Mouse (Mus musculus) midbrain, embryonic 15.5 days (tissue): ENCODE data around the gene Arid4a. TPM values are rescaled to one million over a fixed set of nuclear protein-coding genes. Genes with fewer than 3 reads are reported as not detected.

Experiments
- ATAC-seq: fragments of 200-750 bp; cut with Nextera tagmentation; replicated peaks from 2 replicates; pipeline ENCODE4 v1.8.0; 2017; ENCODE audit warnings: moderate TSS enrichment
- H3K27ac ChIP-seq: fragments of 300-500 bp; sonication (generic); 2 replicates; pipeline ENCODE4 v1.5.1; 2015; ENCODE audit warnings: mild to moderate bottlenecking, inconsistent platforms
- H3K27me3 ChIP-seq: fragments of 300-500 bp; sonication (generic); replicated peaks from 2 replicates; pipeline ENCODE4 v1.6.1; 2015; ENCODE audit warnings: inconsistent platforms
- H3K36me3 ChIP-seq: fragments of 300-500 bp; sonication (generic); replicated peaks from 2 replicates; pipeline ENCODE4 v1.6.1; 2015; ENCODE audit warnings: inconsistent platforms
- H3K4me1 ChIP-seq: fragments of 300-500 bp; sonication (generic); 2 replicates; pipeline ENCODE4 v1.6.1; 2015; ENCODE audit warnings: inconsistent platforms
- H3K4me2 ChIP-seq: fragments of 300-500 bp; sonication (generic); 2 replicates; pipeline ENCODE4 v1.6.1; 2015; ENCODE audit warnings: inconsistent platforms, mild to moderate bottlenecking, moderate library complexity
- H3K4me3 ChIP-seq: fragments of 300-500 bp; sonication (generic); 2 replicates; pipeline ENCODE4 v1.5.1; 2015; ENCODE audit warnings: mild to moderate bottlenecking, inconsistent platforms
- H3K9ac ChIP-seq: fragments of 300-500 bp; sonication (generic); 2 replicates; pipeline ENCODE4 v1.6.1; 2015; ENCODE audit warnings: mild to moderate bottlenecking, inconsistent platforms
- H3K9me3 ChIP-seq: fragments of 300-500 bp; sonication (generic); 2 replicates; pipeline ENCODE4 v1.6.1; 2016; ENCODE audit warnings: inconsistent platforms
- WGBS: fragments of 180-500 bp; shearing (Covaris S2); methylation state at CpG from one replicate; pipeline ENCODE4 v1.1.7; 2015; ENCODE audit warnings: mixed read lengths; 5-methylcytosine and 5-hydroxymethylcytosine counted together
- polyA plus RNA-seq: library from polyadenylated mRNA; unstranded; fragments of >200 nt; fragmentation: Nextera tagmentation; extraction: Ambion mirVana; gene quantifications from 2 replicates; pipeline ENCODE4 v1.2.1, GENCODE M21; 2015

Arid4a gene
- polyA plus RNA-seq, 1 experiment from 2014 or later = 45.3 TPM

DNA sequence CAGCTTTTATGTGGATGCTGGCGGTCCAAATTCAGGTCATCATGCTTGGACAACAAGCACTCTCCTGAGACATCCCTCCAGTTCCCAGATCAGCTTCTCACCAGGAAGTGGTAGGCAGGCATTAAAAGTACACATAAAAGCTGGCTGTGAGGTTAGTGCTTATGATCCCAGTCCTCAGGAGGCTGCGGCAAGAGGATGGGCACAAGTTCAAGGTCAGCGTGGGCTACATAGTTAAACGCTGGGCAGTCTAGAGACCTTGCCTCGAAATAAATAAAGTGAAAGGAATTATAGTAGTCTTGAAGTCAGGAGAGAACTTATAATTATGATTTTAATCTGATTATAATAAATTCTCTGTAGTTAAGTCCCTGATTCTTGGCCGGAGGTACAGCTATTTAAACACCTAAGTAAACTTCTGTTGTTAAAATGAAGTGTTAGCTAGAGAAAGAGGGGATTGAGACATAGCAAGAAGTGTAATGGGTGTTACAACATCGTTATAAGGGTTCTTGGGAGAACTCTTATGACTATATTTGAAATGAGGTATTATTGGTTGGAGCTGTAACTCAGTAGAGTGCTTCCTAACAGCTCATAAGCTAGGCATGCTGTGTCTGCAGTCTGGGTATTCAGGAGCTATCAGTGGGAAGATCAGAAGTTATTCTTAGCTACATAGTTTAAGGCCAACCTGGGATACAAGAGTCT, 30.8 kb upstream of the Arid4a start:
- H3K9me3 ChIP-seq = no peaks in the 10 kb centered on the region
- no peak overlapping the region for H3K9ac ChIP-seq
- no peak for ATAC-seq
- WGBS = 92% methylated on average over 7 of the region's 7 CpGs
- no peak overlapping the region for H3K27ac ChIP-seq
- H3K4me3 ChIP-seq = no peak overlapping the region
- no peaks in the 10 kb centered on the region for H3K27me3 ChIP-seq
- H3K4me2 ChIP-seq = no peak overlapping the region
- peaks cover 42% of the 10 kb centered on the region for H3K36me3 ChIP-seq
- H3K4me1 ChIP-seq = no peaks in the 10 kb centered on the region

GRCm38 (mm10) chr12:70997225-70997624, 18.6 kb upstream of the Arid4a start:
- no peak overlapping the region for H3K27ac ChIP-seq
- no peaks in the 10 kb centered on the region for H3K4me1 ChIP-seq
- no peaks in the 10 kb centered on the region for H3K27me3 ChIP-seq
- no peak overlapping the region for H3K4me3 ChIP-seq
- WGBS = 90% methylated on average over 5 of the region's 5 CpGs
- ATAC-seq = no peak
- H3K4me2 ChIP-seq = no peak overlapping the region
- peaks cover 30% of the 10 kb centered on the region; the same call in 1 of the 2 replicates for H3K36me3 ChIP-seq
- H3K9ac ChIP-seq = no peak overlapping the region
- H3K9me3 ChIP-seq = no peaks in the 10 kb centered on the region

DNA sequence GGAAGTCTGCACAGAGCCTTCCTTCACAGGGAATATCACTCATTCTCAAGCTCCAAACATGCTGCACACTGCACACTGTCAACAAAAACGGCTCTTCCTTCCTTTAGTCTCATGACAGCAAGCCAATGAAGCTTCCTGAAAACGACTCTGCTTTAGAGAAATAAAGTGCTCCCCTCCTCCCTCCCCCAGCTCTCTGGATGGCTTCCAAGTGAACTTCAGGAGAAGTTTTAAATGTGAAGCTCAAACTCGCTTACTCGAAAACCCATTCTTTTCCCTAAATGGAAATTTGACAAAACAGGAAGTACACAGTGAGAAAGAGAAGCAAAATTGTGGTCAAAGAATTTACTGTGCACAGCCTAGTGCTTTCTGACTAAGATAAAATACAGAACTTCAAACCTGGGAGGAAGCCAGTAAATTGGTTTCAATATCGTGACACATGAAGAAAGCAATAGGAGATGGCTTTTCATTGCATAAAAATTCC, 16.3 kb upstream of the Arid4a start:
- WGBS = 60% methylated on average over 5 of the region's 5 CpGs
- Histone ChIP-seq H3K27ac (no peak overlapping the region), H3K27me3 (no peaks in the 10 kb centered on the region), H3K4me3 (no peak overlapping the region), H3K36me3 (peaks cover 34% of the 10 kb centered on the region; the same call in 1 of the 2 replicates), H3K4me1 (no peaks in the 10 kb centered on the region), H3K9me3 (no peaks in the 10 kb centered on the region), H3K9ac (no peak overlapping the region), H3K4me2 (no peak overlapping the region)
- ATAC-seq = no peak

- Histone ChIP-seq H3K4me2 (no peak overlapping the region), H3K9ac (no peak overlapping the region), H3K27me3 (no peaks in the 10 kb centered on the region), H3K4me3 (no peak overlapping the region), H3K27ac (no peak overlapping the region), H3K9me3 (no peaks in the 10 kb centered on the region), H3K36me3 (peaks cover 31% of the 10 kb centered on the region; the same call in 1 of the 2 replicates), H3K4me1 (no peaks in the 10 kb centered on the region)
- 86% methylated on average over 1 of the region's 1 CpGs for WGBS
- no peak for ATAC-seq
These were observed 15.4 kb upstream of the Arid4a start for GRCm38 (mm10) chr12:71000344-71000743.

- Histone ChIP-seq H3K9ac (no peak overlapping the region), H3K4me1 (no peaks in the 10 kb centered on the region), H3K4me3 (no peak overlapping the region), H3K36me3 (peaks cover 30% of the 10 kb centered on the region; the same call in 1 of the 2 replicates), H3K9me3 (no peaks in the 10 kb centered on the region), H3K27ac (no peak overlapping the region), H3K27me3 (no peaks in the 10 kb centered on the region), H3K4me2 (no peak overlapping the region)
- 80% methylated on average over 6 of the region's 6 CpGs for WGBS
- ATAC-seq = no peak
These were observed 14.3 kb upstream of the Arid4a start for GRCm38 (mm10) chr12:71001456-71001855.

GRCm38 (mm10) chr12:71003760-71004426, 11.9 kb upstream of the Arid4a start:
- H3K36me3 ChIP-seq = peaks cover 37% of the 10 kb centered on the region
- WGBS = 91% methylated on average over 5 of the region's 6 CpGs

DNA sequence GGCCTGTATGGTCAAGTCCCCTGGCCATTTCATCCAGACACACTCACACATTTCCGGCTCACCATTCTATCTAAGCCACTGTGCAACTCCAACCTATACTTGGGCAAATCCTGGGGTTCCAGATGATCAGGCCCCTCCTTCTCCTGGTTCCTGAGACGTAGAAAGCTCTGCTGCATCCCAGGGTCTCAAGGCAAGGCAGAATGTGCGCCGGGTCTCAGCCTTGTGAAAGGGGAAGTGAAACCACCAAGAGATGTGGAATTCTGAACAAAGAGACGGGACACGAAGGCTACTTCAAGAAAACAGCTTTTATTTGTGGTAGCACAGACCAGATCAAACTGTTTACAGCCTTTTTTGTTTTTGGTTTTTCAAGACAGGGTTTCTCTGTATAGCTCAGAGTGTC, 9.6 kb upstream of the Arid4a start:
- ATAC-seq = no peak

More at GRCm38 (mm10) chr12:71003760-71004426, 11.9 kb upstream of the Arid4a start:
- Histone ChIP-seq H3K4me1 (no peaks in the 10 kb centered on the region), H3K9me3 (no peaks in the 10 kb centered on the region), H3K27ac (no peak overlapping the region), H3K4me3 (no peak overlapping the region), H3K27me3 (no peaks in the 10 kb centered on the region), H3K4me2 (no peak overlapping the region), H3K9ac (no peak overlapping the region)
- ATAC-seq = no peak

GRCm38 (mm10) chr12:71006901-71007300, 8.9 kb upstream of the Arid4a start:
- no peak for ATAC-seq

More for the DNA sequence above, 9.6 kb upstream of the Arid4a start:
- peaks cover 41% of the 10 kb centered on the region for H3K36me3 ChIP-seq
- H3K4me2 ChIP-seq = no peak overlapping the region
- H3K9ac ChIP-seq = no peak overlapping the region
- H3K4me1 ChIP-seq = no peaks in the 10 kb centered on the region
- no peak overlapping the region for H3K4me3 ChIP-seq
- no peaks in the 10 kb centered on the region for H3K9me3 ChIP-seq
- no peaks in the 10 kb centered on the region for H3K27me3 ChIP-seq
- 94% methylated on average over 6 of the region's 6 CpGs for WGBS
- no peak overlapping the region for H3K27ac ChIP-seq

GRCm38 (mm10) chr12:71009769-71010168, 6.0 kb upstream of the Arid4a start:
- peaks cover 36% of the 10 kb centered on the region for H3K36me3 ChIP-seq
- H3K9ac ChIP-seq = no peak overlapping the region
- peaks cover 25% of the 10 kb centered on the region for H3K4me1 ChIP-seq
- no peaks in the 10 kb centered on the region for H3K27me3 ChIP-seq
- no peak overlapping the region for H3K27ac ChIP-seq
- no peak for ATAC-seq
- H3K4me2 ChIP-seq = no peak overlapping the region
- H3K4me3 ChIP-seq = no peak overlapping the region
- no peaks in the 10 kb centered on the region for H3K9me3 ChIP-seq
- WGBS = 74% methylated on average over 4 of the region's 4 CpGs

More at GRCm38 (mm10) chr12:71006901-71007300, 8.9 kb upstream of the Arid4a start:
- Histone ChIP-seq H3K4me2 (no peak overlapping the region), H3K36me3 (peaks cover 41% of the 10 kb centered on the region), H3K4me1 (peaks cover 2% of the 10 kb centered on the region), H3K27me3 (no peaks in the 10 kb centered on the region), H3K27ac (no peak overlapping the region), H3K4me3 (no peak overlapping the region), H3K9ac (no peak overlapping the region), H3K9me3 (no peaks in the 10 kb centered on the region)
- WGBS = 88% methylated on average over 7 of the region's 7 CpGs

DNA sequence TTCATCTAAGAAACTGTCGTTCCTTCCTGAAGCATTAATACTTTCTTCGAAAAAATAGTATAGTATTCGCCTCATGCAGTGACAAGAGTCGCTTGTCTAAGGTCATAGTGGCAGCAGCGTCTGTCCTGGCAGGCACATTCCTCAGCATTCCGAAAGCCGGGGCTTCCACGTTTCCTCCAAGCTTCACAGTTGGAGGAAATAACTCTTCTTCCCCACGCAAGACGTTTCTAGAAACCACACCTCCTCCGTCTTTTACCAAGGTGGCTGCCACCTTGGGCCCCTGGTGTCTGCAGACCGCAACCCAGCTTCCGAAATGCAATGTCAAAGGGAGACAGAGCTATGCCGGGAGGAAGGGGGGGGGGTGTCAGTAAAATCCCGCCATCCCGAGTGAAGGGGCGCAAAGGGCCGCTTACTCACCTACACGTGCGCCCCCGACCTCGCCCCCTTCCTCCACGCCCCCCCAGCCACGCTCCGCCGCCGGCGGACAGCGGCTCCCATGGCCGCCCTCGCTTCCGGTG, 886 bp upstream of the Arid4a start:
- under 1% methylated on average over 30 of the region's 32 CpGs for WGBS
- Histone ChIP-seq H3K9me3 (no peaks in the 10 kb centered on the region), H3K4me3 (peak overlapping the region; percentile 62), H3K36me3 (peaks cover 11% of the 10 kb centered on the region; the same call in 1 of the 2 replicates), H3K4me2 (peak overlapping the region; percentile 68), H3K27ac (peak overlapping the region; percentile 98), H3K9ac (peak overlapping the region; percentile 86), H3K4me1 (peaks cover 31% of the 10 kb centered on the region), H3K27me3 (no peaks in the 10 kb centered on the region)
- peak; percentile 9 for ATAC-seq

- 1% methylated on average over 33 of the region's 33 CpGs for WGBS
- Histone ChIP-seq H3K36me3 (peaks cover 18% of the 10 kb centered on the region; the same call in 1 of the 2 replicates), H3K4me3 (peak overlapping the region; percentile 62), H3K9ac (peak overlapping the region; percentile 68), H3K4me1 (peaks cover 31% of the 10 kb centered on the region), H3K4me2 (peak overlapping the region; percentile 89), H3K9me3 (no peaks in the 10 kb centered on the region), H3K27me3 (no peaks in the 10 kb centered on the region), H3K27ac (peak overlapping the region; percentile 82)
- ATAC-seq = peak; percentile 12
These were observed 367 bp downstream of the Arid4a start for GRCm38 (mm10) chr12:71016211-71016502.

DNA sequence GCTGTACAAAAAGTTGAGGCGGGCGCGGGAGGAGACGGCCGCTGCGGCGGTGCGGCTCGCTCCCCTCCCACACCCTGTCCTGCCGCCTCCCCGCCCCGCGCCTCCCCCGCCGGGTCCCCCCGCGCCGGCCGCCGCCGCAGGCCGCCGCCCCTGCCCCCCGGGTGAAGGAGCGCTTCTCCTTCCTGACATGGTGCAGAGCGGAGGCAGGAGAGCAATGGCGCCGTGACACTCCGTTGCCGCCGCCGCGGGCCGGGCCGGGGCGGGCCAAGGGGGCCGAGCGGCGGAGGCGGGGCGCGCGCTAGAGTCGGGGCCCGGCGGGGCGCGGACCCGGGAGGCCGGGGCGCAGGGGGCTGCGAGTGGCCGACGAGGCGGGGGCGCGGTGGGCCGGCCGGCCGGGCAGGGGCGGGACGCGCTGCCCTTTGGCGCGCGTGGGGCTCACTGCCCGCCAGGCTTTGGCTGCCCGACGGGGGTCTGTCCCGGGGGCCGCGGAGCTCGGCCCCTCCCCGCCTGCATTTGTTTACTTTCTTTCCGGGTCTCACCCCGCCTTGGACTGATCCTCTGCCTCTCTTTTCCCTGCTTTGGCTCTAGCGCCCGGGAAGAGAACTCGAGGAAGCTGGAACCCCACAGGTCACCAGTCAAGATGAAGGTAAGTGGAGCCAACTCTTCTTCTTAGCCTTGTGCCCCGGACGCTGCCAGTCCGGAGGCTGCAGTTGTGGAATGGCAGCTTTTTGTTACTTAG, 882 bp downstream of the Arid4a start:
- Histone ChIP-seq H3K4me3 (peak overlapping the region; percentile 62), H3K4me2 (peak overlapping the region; percentile 89), H3K27ac (peak overlapping the region; percentile 82), H3K9ac (peak overlapping the region; percentile 68), H3K36me3 (peaks cover 18% of the 10 kb centered on the region; the same call in 1 of the 2 replicates), H3K4me1 (peaks cover 31% of the 10 kb centered on the region), H3K27me3 (no peaks in the 10 kb centered on the region), H3K9me3 (no peaks in the 10 kb centered on the region)
- WGBS = under 1% methylated on average over 76 of the region's 82 CpGs
- ATAC-seq = no peak
